Mouse (Mus musculus) limb, embryonic 10.5 days (tissue): Measurements from ENCODE around the gene Slc44a1. TPM values are rescaled to one million over a fixed set of nuclear protein-coding genes. Genes with fewer than 3 reads are reported as not detected.

Experiments used
- DNase-seq: peaks from one replicate; pipeline ENCODE4 v3.0.0-alpha.2; 2017; ENCODE audit warnings: low spot score
- H3K27ac ChIP-seq: fragments of 300-500 bp; sonication (generic); 2 replicates; pipeline ENCODE4 v1.5.1; 2016; ENCODE audit warnings: mild to moderate bottlenecking
- H3K27me3 ChIP-seq: fragments of 300-500 bp; sonication (generic); 2 replicates; pipeline ENCODE4 v1.6.1; 2016; ENCODE audit warnings: low read depth, mild to moderate bottlenecking; ENCODE audit not compliant: poor library complexity, severe bottlenecking
- H3K36me3 ChIP-seq: fragments of 300-500 bp; sonication (generic); 2 replicates; pipeline ENCODE4 v1.6.1; 2016; ENCODE audit warnings: mild to moderate bottlenecking, moderate library complexity
- H3K4me1 ChIP-seq: fragments of 300-500 bp; sonication (generic); 2 replicates; pipeline ENCODE4 v1.6.1; 2016
- H3K4me3 ChIP-seq: fragments of 300-500 bp; sonication (generic); 2 replicates; pipeline ENCODE4 v1.5.1; 2016; ENCODE audit warnings: mild to moderate bottlenecking, moderate library complexity
- H3K9me3 ChIP-seq: fragments of 300-500 bp; sonication (generic); replicated peaks from 2 replicates; pipeline ENCODE4 v1.6.1; 2016; ENCODE audit warnings: mild to moderate bottlenecking
- WGBS: fragments of 180-500 bp; shearing (Covaris S2); methylation state at CpG from one replicate; pipeline ENCODE4 v1.1.7; 2016; 5-methylcytosine and 5-hydroxymethylcytosine counted together
- polyA plus RNA-seq: library from polyadenylated mRNA; unstranded; fragments of >200 nt; fragmentation: Nextera tagmentation; extraction: Ambion mirVana; gene quantifications from 2 replicates; pipeline ENCODE4 v1.2.1, GENCODE M21; 2016

Slc44a1 gene
- polyA plus RNA-seq, 1 experiment from 2014 or later: 18.3 TPM

- H3K4me1 ChIP-seq: no peaks in the 10 kb centered on the region
- no peak for DNase-seq
- 73% methylated on average over 6 of the region's 6 CpGs for WGBS
- no peaks in the 10 kb centered on the region for H3K9me3 ChIP-seq
- no peak overlapping the region for H3K4me3 ChIP-seq
- H3K27me3 ChIP-seq: no peaks in the 10 kb centered on the region
- H3K36me3 ChIP-seq: no peaks in the 10 kb centered on the region
- no peak overlapping the region for H3K27ac ChIP-seq
These were observed 180.9 kb downstream of the Slc44a1 start for GRCm38 (mm10) chr4:53621084-53621483.

GRCm38 (mm10) chr4:53621490-53621889 is 181.3 kb downstream of the Slc44a1 start:
- 64% methylated on average over 5 of the region's 5 CpGs for WGBS
- no peaks in the 10 kb centered on the region for H3K36me3 ChIP-seq
- no peak for DNase-seq
- no peaks in the 10 kb centered on the region for H3K27me3 ChIP-seq
- no peaks in the 10 kb centered on the region for H3K4me1 ChIP-seq
- H3K9me3 ChIP-seq: no peaks in the 10 kb centered on the region
- no peak overlapping the region for H3K4me3 ChIP-seq
- no peak overlapping the region for H3K27ac ChIP-seq

- no peaks in the 10 kb centered on the region for H3K27me3 ChIP-seq
- DNase-seq: no peak
- WGBS: 89% methylated on average over 1 of the region's 1 CpGs
- H3K27ac ChIP-seq: no peak overlapping the region
- no peaks in the 10 kb centered on the region for H3K36me3 ChIP-seq
- H3K4me3 ChIP-seq: no peak overlapping the region
- H3K9me3 ChIP-seq: no peaks in the 10 kb centered on the region
- H3K4me1 ChIP-seq: no peaks in the 10 kb centered on the region
These were observed 183.5 kb downstream of the Slc44a1 start for GRCm38 (mm10) chr4:53623711-53624110.

GRCm38 (mm10) chr4:53624816-53625215 is 184.6 kb downstream of the Slc44a1 start:
- Histone ChIP-seq H3K27ac (no peak overlapping the region), H3K27me3 (no peaks in the 10 kb centered on the region), H3K36me3 (no peaks in the 10 kb centered on the region), H3K9me3 (no peaks in the 10 kb centered on the region), H3K4me3 (no peak overlapping the region), H3K4me1 (no peaks in the 10 kb centered on the region)
- 71% methylated on average over 4 of the region's 4 CpGs for WGBS
- no peak for DNase-seq

GRCm38 (mm10) chr4:53625263-53625662 is 185.1 kb downstream of the Slc44a1 start:
- no peaks in the 10 kb centered on the region for H3K27me3 ChIP-seq
- H3K36me3 ChIP-seq: no peaks in the 10 kb centered on the region
- no peak overlapping the region for H3K4me3 ChIP-seq
- no peak overlapping the region for H3K27ac ChIP-seq
- 91% methylated on average over 3 of the region's 3 CpGs for WGBS
- no peak for DNase-seq
- H3K9me3 ChIP-seq: no peaks in the 10 kb centered on the region
- no peaks in the 10 kb centered on the region for H3K4me1 ChIP-seq

GRCm38 (mm10) chr4:53628924-53629323 is 188.7 kb downstream of the Slc44a1 start:
- Histone ChIP-seq H3K4me1 (peaks cover 9% of the 10 kb centered on the region), H3K36me3 (no peaks in the 10 kb centered on the region), H3K27me3 (no peaks in the 10 kb centered on the region), H3K27ac (no peak overlapping the region), H3K9me3 (no peaks in the 10 kb centered on the region), H3K4me3 (no peak overlapping the region)
- no peak for DNase-seq
- WGBS: 46% methylated on average over 4 of the region's 4 CpGs

- DNase-seq: no peak
- H3K4me3 ChIP-seq: peak overlapping the region; percentile 88
- WGBS: 7% methylated on average over 12 of the region's 12 CpGs
- no peaks in the 10 kb centered on the region for H3K9me3 ChIP-seq
- no peaks in the 10 kb centered on the region for H3K36me3 ChIP-seq
- H3K4me1 ChIP-seq: peaks cover 9% of the 10 kb centered on the region
- no peaks in the 10 kb centered on the region for H3K27me3 ChIP-seq
- peak overlapping the region; percentile 94 for H3K27ac ChIP-seq
These were observed 190.7 kb downstream of the Slc44a1 start for GRCm38 (mm10) chr4:53630963-53631315.

- no peaks in the 10 kb centered on the region for H3K27me3 ChIP-seq
- H3K4me3 ChIP-seq: peak within 1 kb of the TSS; percentile 88
- H3K27ac ChIP-seq: peak within 1 kb of the TSS; percentile 94
- H3K9me3 ChIP-seq: no peaks in the 10 kb centered on the region
- 0 out of 2 replicates have a peak, but pooled peaks cover under 1% of the 10 kb centered on the region for H3K36me3 ChIP-seq
- under 1% methylated on average over 80 of the region's 88 CpGs for WGBS
- DNase-seq: peak; percentile 85
- peaks cover 9% of the 10 kb centered on the region for H3K4me1 ChIP-seq
These were observed 191.2 kb downstream of the Slc44a1 start, which contains the start of gene Fsd1l for GRCm38 (mm10) chr4:53631316-53632010. Gene Fsd1l, plus strand, starts transcription at chr4:53631471.

GRCm38 (mm10) chr4:53632011-53632349 is 191.8 kb downstream of the Slc44a1 start:
- Histone ChIP-seq H3K27ac (peak overlapping the region; percentile 94), H3K9me3 (no peaks in the 10 kb centered on the region), H3K36me3 (0 out of 2 replicates have a peak, but pooled peaks cover 3% of the 10 kb centered on the region), H3K27me3 (no peaks in the 10 kb centered on the region), H3K4me1 (peaks cover 9% of the 10 kb centered on the region), H3K4me3 (peak overlapping the region; percentile 88)
- 6% methylated on average over 5 of the region's 5 CpGs for WGBS
- DNase-seq: no peak

GRCm38 (mm10) chr4:53635336-53635735 is 195.1 kb downstream of the Slc44a1 start:
- Histone ChIP-seq H3K4me3 (no peak overlapping the region), H3K36me3 (peaks cover 10% of the 10 kb centered on the region; the same call in 1 of the 2 replicates), H3K4me1 (peaks cover 9% of the 10 kb centered on the region), H3K9me3 (no peaks in the 10 kb centered on the region), H3K27me3 (no peaks in the 10 kb centered on the region), H3K27ac (no peak overlapping the region)
- no peak for DNase-seq
- 89% methylated on average over 3 of the region's 3 CpGs for WGBS

GRCm38 (mm10) chr4:53637269-53637909 is 197.2 kb downstream of the Slc44a1 start:
- DNase-seq: no peak
- peaks cover 15% of the 10 kb centered on the region for H3K36me3 ChIP-seq
- WGBS: 84% methylated on average over 7 of the region's 7 CpGs

GRCm38 (mm10) chr4:53638549-53639123 is 198.4 kb downstream of the Slc44a1 start:
- H3K36me3 ChIP-seq: peaks cover 15% of the 10 kb centered on the region
- no peaks in the 10 kb centered on the region for H3K9me3 ChIP-seq
- no peak overlapping the region for H3K4me3 ChIP-seq
- no peak overlapping the region for H3K27ac ChIP-seq
- WGBS: 91% methylated on average over 7 of the region's 7 CpGs
- no peaks in the 10 kb centered on the region for H3K27me3 ChIP-seq
- H3K4me1 ChIP-seq: no peaks in the 10 kb centered on the region
- no peak for DNase-seq

More at GRCm38 (mm10) chr4:53637269-53637909, 197.2 kb downstream of the Slc44a1 start:
- H3K27ac ChIP-seq: no peak overlapping the region
- H3K27me3 ChIP-seq: no peaks in the 10 kb centered on the region
- no peak overlapping the region for H3K4me3 ChIP-seq
- H3K9me3 ChIP-seq: no peaks in the 10 kb centered on the region
- H3K4me1 ChIP-seq: no peaks in the 10 kb centered on the region

- no peak overlapping the region for H3K4me3 ChIP-seq
- H3K27ac ChIP-seq: no peak overlapping the region
- WGBS: 79% methylated on average over 3 of the region's 3 CpGs
- peaks cover 30% of the 10 kb centered on the region for H3K36me3 ChIP-seq
- H3K4me1 ChIP-seq: no peaks in the 10 kb centered on the region
- no peak for DNase-seq
- no peaks in the 10 kb centered on the region for H3K27me3 ChIP-seq
- no peaks in the 10 kb centered on the region for H3K9me3 ChIP-seq
These were observed 217.8 kb downstream of the Slc44a1 start for GRCm38 (mm10) chr4:53658029-53658428.
